Mouse (Mus musculus) CH12.LX (cell line): ENCODE measurements around the gene Megf8. TPM values are rescaled to one million over a fixed set of nuclear protein-coding genes. Genes with fewer than 3 reads are reported as not detected.
"Not testable (repeated sequence)": the region's sequence is repeated elsewhere in the genome, so short reads cannot be mapped to it uniquely, and the experiment has no call there.

Experiments
- DNase-seq: peaks from one replicate; pipeline ENCODE4 v3.0.0-alpha.2; 2013; ENCODE audit errors: extremely low read depth
- H3K27ac ChIP-seq: 2 replicates; pipeline ENCODE4 v1.5.1; 2012; ENCODE audit warnings: low read depth, mild to moderate bottlenecking, control low read depth, moderate library complexity; ENCODE audit not compliant: insufficient read depth
- H3K27me3 ChIP-seq: replicated peaks from 2 replicates; pipeline ENCODE3; 2012; ENCODE audit warnings: inconsistent platforms
- H3K36me3 ChIP-seq, 2 experiments: replicated peaks in 1 of 2; 2 replicates each; pipeline versions ENCODE3 to v1.6.1; 2012; ENCODE audit warnings: inconsistent platforms in 1 of 2, low read length in 1 of 2, mild to moderate bottlenecking in 1 of 2, mixed read lengths in 1 of 2, moderate library complexity in 1 of 2; ENCODE audit not compliant: control insufficient read depth in 1 of 2, insufficient read depth in 1 of 2
- H3K4me1 ChIP-seq, 2 experiments: 2 replicates each; pipeline ENCODE4 v1.6.1; 2012; ENCODE audit warnings: inconsistent platforms in 1 of 2, moderate library complexity in 1 of 2; ENCODE audit not compliant: insufficient read depth in 2 of 2, control insufficient read depth in 1 of 2
- H3K4me2 ChIP-seq: 2 replicates; pipeline ENCODE4 v1.6.1; 2012; ENCODE audit warnings: low read depth, mild to moderate bottlenecking, control low read depth; ENCODE audit not compliant: poor library complexity, insufficient read depth, severe bottlenecking
- H3K4me3 ChIP-seq, 3 experiments: fragments of 150-350 bp in 1 of 3; sonication (generic) in 1 of 3; replicated peaks in 1 of 3; 2 replicates each; pipeline versions ENCODE3 to v1.5.1; 2011 to 2012; ENCODE audit warnings: low read depth in 2 of 3, low read length in 2 of 3, mild to moderate bottlenecking in 2 of 3, moderate library complexity in 2 of 3, control low read depth in 1 of 3, improper control_type of control experiment in 1 of 3, inconsistent platforms in 1 of 3, mixed read lengths in 1 of 3; ENCODE audit not compliant: poor library complexity in 1 of 3
- H3K79me2 ChIP-seq: replicated peaks from 2 replicates; pipeline ENCODE4 v1.6.1; 2012; ENCODE audit warnings: mild to moderate bottlenecking, moderate library complexity; ENCODE audit not compliant: control insufficient read depth, poor library complexity, insufficient read depth, severe bottlenecking; ENCODE audit errors: extremely low read depth
- H3K9ac ChIP-seq: 2 replicates; pipeline ENCODE4 v1.6.1; 2012; ENCODE audit warnings: low read depth, mild to moderate bottlenecking, control low read depth, moderate library complexity; ENCODE audit not compliant: insufficient read depth
- H3K9me3 ChIP-seq: replicated peaks from 2 replicates; pipeline ENCODE3; 2012; ENCODE audit warnings: low read length, inconsistent platforms, mixed read lengths
- BHLHE40 ChIP-seq: IDR thresholded peaks from 2 replicates; pipeline ENCODE4 v1.6.1; 2011; ENCODE audit warnings: mild to moderate bottlenecking, low read depth, low read length, improper control_type of control experiment
- CHD2 ChIP-seq: IDR thresholded peaks from 2 replicates; pipeline ENCODE4 v1.6.1; 2011; ENCODE audit warnings: low read length, improper control_type of control experiment
- CTCF ChIP-seq, 2 experiments: IDR thresholded peaks in 1 of 2; conservative IDR thresholded peaks in 1 of 2; 2 replicates each; pipeline ENCODE4 v1.5.1; 2011 to 2012; ENCODE audit warnings: low read depth in 2 of 2, low read length in 2 of 2, improper control_type of control experiment in 1 of 2, inconsistent platforms in 1 of 2, mild to moderate bottlenecking in 1 of 2, moderate library complexity in 1 of 2
- ELF1 ChIP-seq: IDR thresholded peaks from 2 replicates; pipeline ENCODE4 v1.6.1; 2014; ENCODE audit warnings: low read depth, mild to moderate bottlenecking, inconsistent platforms, low read length, improper control_type of control experiment
- EP300 ChIP-seq: IDR thresholded peaks from 2 replicates; pipeline ENCODE4 v1.6.1; 2011; ENCODE audit warnings: low read length, improper control_type of control experiment
- HCFC1 ChIP-seq: IDR thresholded peaks from 2 replicates; pipeline ENCODE4 v1.6.1; 2012; ENCODE audit warnings: low read depth, mild to moderate bottlenecking, inconsistent platforms, low read length, improper control_type of control experiment
- IRF4 ChIP-seq: IDR thresholded peaks from 2 replicates; pipeline ENCODE4 v1.6.1; 2014; ENCODE audit warnings: low read depth, mild to moderate bottlenecking, inconsistent platforms, low read length, improper control_type of control experiment
- JUN ChIP-seq: IDR thresholded peaks from 2 replicates; pipeline ENCODE4 v1.6.1; 2011; ENCODE audit warnings: low read depth, mild to moderate bottlenecking, low read length, improper control_type of control experiment, moderate library complexity; ENCODE audit not compliant: insufficient read depth
- KAT2A ChIP-seq: IDR thresholded peaks from 2 replicates; pipeline ENCODE4 v1.6.1; 2012; ENCODE audit warnings: low read length, improper control_type of control experiment, inconsistent platforms; ENCODE audit not compliant: insufficient replicate concordance
- MAZ ChIP-seq: IDR thresholded peaks from 2 replicates; pipeline ENCODE4 v1.6.1; 2012; ENCODE audit warnings: low read depth, mild to moderate bottlenecking, inconsistent platforms, low read length, improper control_type of control experiment, moderate library complexity
- MEF2A ChIP-seq: IDR thresholded peaks from 2 replicates; pipeline ENCODE4 v1.6.1; 2014; ENCODE audit warnings: low read depth, mild to moderate bottlenecking, inconsistent platforms, low read length, improper control_type of control experiment, borderline replicate concordance
- MXI1 ChIP-seq: IDR thresholded peaks from 2 replicates; pipeline ENCODE4 v1.6.1; 2011; ENCODE audit warnings: mild to moderate bottlenecking, low read depth, low read length, improper control_type of control experiment
- NELFE ChIP-seq: IDR thresholded peaks from 2 replicates; pipeline ENCODE4 v1.6.1; 2011; ENCODE audit warnings: low read depth, low read length, improper control_type of control experiment
- POLR2AphosphoS2 ChIP-seq: IDR thresholded peaks from 2 replicates; pipeline ENCODE4 v1.6.1; 2011; ENCODE audit warnings: low read depth, low read length, improper control_type of control experiment
- RAD21 ChIP-seq: IDR thresholded peaks from 2 replicates; pipeline ENCODE4 v1.6.1; 2011; ENCODE audit warnings: low read depth, mild to moderate bottlenecking, low read length, improper control_type of control experiment, moderate library complexity
- RCOR1 ChIP-seq: conservative IDR thresholded peaks from 2 replicates; pipeline ENCODE4 v1.6.1; 2012; ENCODE audit warnings: low read depth, mild to moderate bottlenecking, inconsistent platforms, low read length, improper control_type of control experiment
- SIN3A ChIP-seq: IDR thresholded peaks from 2 replicates; pipeline ENCODE4 v1.6.1; 2012; ENCODE audit warnings: low read length, improper control_type of control experiment, inconsistent platforms
- SMC3 ChIP-seq: IDR thresholded peaks from 2 replicates; pipeline ENCODE4 v1.6.1; 2011; ENCODE audit warnings: low read depth, low read length, improper control_type of control experiment
- USF1 ChIP-seq: IDR thresholded peaks from 2 replicates; pipeline ENCODE4 v1.6.1; 2014; ENCODE audit warnings: low read depth, mild to moderate bottlenecking, inconsistent platforms, low read length, improper control_type of control experiment
- USF2 ChIP-seq: conservative IDR thresholded peaks from 2 replicates; pipeline ENCODE4 v1.6.1; 2011; ENCODE audit warnings: low read depth, low read length, improper control_type of control experiment
- ZC3H11A ChIP-seq: IDR thresholded peaks from 2 replicates; pipeline ENCODE4 v1.6.1; 2012; ENCODE audit warnings: low read depth, mild to moderate bottlenecking, inconsistent platforms, low read length, improper control_type of control experiment
- ZNF384 ChIP-seq: IDR thresholded peaks from 2 replicates; pipeline ENCODE4 v1.6.1; 2012; ENCODE audit warnings: low read depth, low read length, improper control_type of control experiment, inconsistent platforms
- dilution Hi-C: fragments of 300-500 bp; cut with MboI; formaldehyde crosslinking; loops from 2 replicates; pipeline ENCODE4 v1.14.3; 2020; ENCODE audit warnings: low sequenced_read_pairs; ENCODE audit not compliant: extremely low pct_unique_long_range_greater_than_20kb, extremely low pct_ligation_motif_present
- in situ Hi-C: fragments of 300-500 bp; cut with MboI; formaldehyde crosslinking; loops from 3 replicates; pipeline ENCODE4 v1.14.3; 2019; ENCODE audit warnings: low sequenced_read_pairs, low pct_ligation_motif_present, low pct_unique_long_range_greater_than_20kb, mixed read lengths
- polyA plus RNA-seq: library from polyadenylated mRNA; unstranded; fragments of >175 nt; gene quantifications from 2 replicates; pipeline ENCODE4 v1.2.1, GENCODE M21; 2012; ENCODE audit warnings: low read depth; ENCODE audit not compliant: insufficient read length
- total RNA-seq, 2 experiments: library from RNA; depleted of rRNA; stranded (reverse); fragments of 300-350 nt in 1 of 2; fragments of >200 nt in 1 of 2; gene quantifications; 2 replicates each; pipeline ENCODE4 v1.2.3; 2012 to 2014

The Megf8 gene
- total and polyA plus RNA-seq, 3 experiments = 0.62 to 1.7 (median 1.2) TPM

DNA sequence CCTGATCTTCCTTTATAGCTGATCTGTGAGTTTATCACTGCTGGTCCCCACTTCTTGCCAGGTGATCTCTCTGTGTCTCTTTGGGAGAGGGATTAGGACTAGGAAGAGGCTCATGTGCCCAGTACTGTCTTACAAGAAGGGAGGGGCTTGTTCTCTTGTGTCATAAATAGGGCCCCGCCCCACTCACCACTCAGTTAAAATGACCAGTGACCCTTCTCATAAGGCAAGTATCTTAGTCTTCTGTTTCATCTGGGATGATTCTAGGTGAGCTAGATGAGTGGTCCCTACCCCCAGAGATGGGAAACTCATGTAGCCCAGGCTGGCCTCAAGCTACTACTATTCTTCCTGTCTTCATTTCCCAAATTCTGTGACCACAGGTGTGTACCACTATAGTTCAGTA lies 81.6 kb downstream of the Megf8 start, which contains the start of gene Lipe:
TSS of gene Lipe (minus strand) at position 101 of the 400 bp plus-strand sequence.
- no peak for DNase-seq
- Histone ChIP-seq H3K79me2 (no peaks in the 10 kb centered on the region), H3K4me3 (no peak within 1 kb of the TSS), H3K27me3 (no peaks in the 10 kb centered on the region), H3K9ac (no peak within 1 kb of the TSS), H3K4me2 (no peak within 1 kb of the TSS), H3K36me3 (no peaks in the 10 kb centered on the region), H3K4me1 (peaks cover 7 to 20% of the 10 kb centered on the region in 2 experiments), H3K27ac (no peak within 1 kb of the TSS), H3K9me3 (no peaks in the 10 kb centered on the region)
- dilution Hi-C loops (no loop called here), in situ Hi-C loops (no loop called here)
- TF ChIP-seq RCOR1 (no peak), CHD2 (no peak), MAZ (no peak), CTCF (conservative IDR thresholded peaks at IDR 0.05 in 1 of 2, IDR thresholded peaks at IDR 0.05 in 1 of 2; ENCODE audit: low read depth in 2 of 2, low read length in 2 of 2) (no peak), USF2 (no peak)

DNA sequence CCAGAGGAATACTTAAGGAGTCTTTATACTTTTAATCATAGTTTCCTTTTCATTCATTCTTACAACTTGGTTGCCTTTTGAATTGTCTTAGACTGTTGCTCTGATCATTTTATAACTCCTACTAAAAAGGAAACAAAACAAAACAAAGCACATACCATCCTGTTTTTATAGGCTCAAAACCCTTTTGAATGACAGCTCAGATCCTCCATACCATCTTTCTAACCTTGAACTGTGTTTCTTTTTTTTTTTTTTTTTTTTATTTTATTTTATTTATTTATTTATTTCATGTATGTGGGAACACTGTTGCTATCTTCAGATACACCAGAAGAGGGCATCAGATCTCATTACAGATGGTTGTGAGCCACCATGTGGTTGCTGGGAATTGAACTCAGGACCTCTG lies 82.1 kb downstream of the Megf8 start:
- H3K27me3 ChIP-seq, H3K36me3 ChIP-seq, H3K9ac ChIP-seq, DNase-seq, H3K4me3 ChIP-seq, H3K4me2 ChIP-seq, dilution Hi-C loops, H3K27ac ChIP-seq, H3K79me2 ChIP-seq, in situ Hi-C loops, H3K9me3 ChIP-seq: not testable (repeated sequence)
- H3K4me1 ChIP-seq = peaks cover 4 to 16% of the 10 kb centered on the region in 2 experiments

DNA sequence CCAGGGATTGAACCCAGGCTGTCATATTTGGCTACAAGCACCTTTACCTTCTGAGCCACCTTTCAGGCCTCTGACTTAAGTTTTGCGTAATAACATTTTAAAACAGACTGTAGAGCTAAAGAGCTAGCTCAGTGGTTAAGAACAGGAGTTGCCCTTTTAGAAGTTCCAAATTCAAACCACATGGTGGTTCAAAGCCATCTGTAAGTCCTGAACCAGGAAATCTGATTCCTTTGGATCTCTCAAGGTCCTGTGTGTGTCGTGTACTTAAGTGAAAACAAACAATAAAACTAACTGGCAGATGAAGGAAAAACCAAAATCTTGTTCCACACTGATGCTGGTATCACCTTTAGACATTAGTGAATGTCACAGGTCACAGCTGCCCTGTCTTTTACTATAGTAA lies 84.6 kb downstream of the Megf8 start:
- Histone ChIP-seq H3K27me3 (no peaks in the 10 kb centered on the region), H3K9ac (no peak overlapping the region), H3K79me2 (no peaks in the 10 kb centered on the region), H3K4me1 (peaks cover 2 to 5% of the 10 kb centered on the region in 2 experiments; a peak in 3 of 4 replicates), H3K27ac (no peak overlapping the region), H3K4me3 (no peak overlapping the region), H3K9me3 (no peaks in the 10 kb centered on the region), H3K4me2 (no peak overlapping the region), H3K36me3 (no peaks in the 10 kb centered on the region)
- in situ Hi-C loops (no loop called here), dilution Hi-C loops (no loop called here)
- no peak for DNase-seq
- no peak for TF ChIP-seq MXI1
- no peak for TF ChIP-seq HCFC1
- no peak for TF ChIP-seq POLR2AphosphoS2
- no peak for TF ChIP-seq SMC3
- no peak for TF ChIP-seq CTCF (conservative IDR thresholded peaks at IDR 0.05 in 1 of 2, IDR thresholded peaks at IDR 0.05 in 1 of 2; ENCODE audit: low read depth in 2 of 2, low read length in 2 of 2)
- TF ChIP-seq ZC3H11A = no peak
- no peak for TF ChIP-seq BHLHE40
- TF ChIP-seq USF1 = no peak
- no peak for TF ChIP-seq JUN
- no peak for TF ChIP-seq EP300
- TF ChIP-seq MEF2A = no peak
- TF ChIP-seq ZNF384 = no peak
- no peak for TF ChIP-seq IRF4
- no peak for TF ChIP-seq SIN3A
- no peak for TF ChIP-seq RAD21
- TF ChIP-seq NELFE = no peak
- TF ChIP-seq KAT2A = no peak
- TF ChIP-seq USF2 = no peak
- no peak for TF ChIP-seq MAZ
- TF ChIP-seq ELF1 = no peak
